Mouse (Mus musculus) urinary bladder, postnatal 25 days (tissue): ENCODE measurements at regions not wholly inside any gene's neighbourhood (a gene's known extent, or its start where the extent isn't known, plus 50 kb on each side); places are given as distances from the start of the nearest gene placed in this dataset.

ENCODE experiments used
- DNase-seq: peaks from one replicate; pipeline ENCODE4 v3.0.0; 2022; ENCODE audit warnings: low spot score

GRCm38 (mm10) chr6:120614526-120614925 lies 51.6 kb upstream of the Cecr2 start:
- DNase-seq, result no peak

GRCm38 (mm10) chr6:120612346-120612745 lies 53.8 kb upstream of the Cecr2 start:
- no peak for DNase-seq

GRCm38 (mm10) chr6:120609858-120610257 lies 56.3 kb upstream of the Cecr2 start:
- DNase-seq, result no peak

DNA sequence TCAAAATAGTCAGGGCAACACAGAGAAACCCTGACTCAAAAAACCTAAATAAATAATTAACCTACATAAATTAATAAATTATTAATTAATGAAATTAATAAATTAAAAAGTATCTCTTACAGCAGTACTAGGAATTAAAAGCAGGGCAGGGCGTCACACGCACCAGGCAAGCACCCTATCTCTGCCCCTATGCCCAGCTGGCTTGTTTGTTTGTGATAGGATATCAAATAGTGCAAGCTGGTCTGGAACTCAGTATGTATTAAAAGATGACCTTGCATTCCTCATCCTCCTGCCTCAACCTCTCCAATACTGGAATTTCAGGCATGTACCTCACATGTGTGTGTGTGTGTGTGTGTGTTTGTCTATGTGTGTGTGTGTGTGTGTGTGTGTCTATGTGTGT lies 60.7 kb upstream of the Cecr2 start:
- DNase-seq, result no peak

- DNase-seq, result no peak
Measured at GRCm38 (mm10) chr6:120604020-120604958, 61.9 kb upstream of the Cecr2 start.

DNA sequence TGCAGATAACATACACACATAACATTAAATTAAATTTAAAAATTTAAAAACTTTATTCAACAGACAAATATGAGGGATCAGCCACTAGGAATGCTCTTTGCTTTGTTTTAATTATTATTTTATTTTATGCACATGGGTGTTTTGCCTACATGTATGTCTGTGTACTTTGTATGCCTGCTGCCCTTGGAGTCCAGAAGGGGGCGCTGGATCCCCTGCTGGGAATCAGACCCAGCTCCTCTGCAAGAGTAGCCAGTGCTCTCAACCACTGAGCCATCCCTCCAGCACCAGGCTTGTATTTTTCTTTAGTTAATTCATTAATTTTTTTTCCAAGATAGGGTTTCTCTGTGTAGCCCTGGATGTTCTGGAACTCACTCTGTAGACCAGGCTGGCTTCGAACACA lies 62.7 kb upstream of the Cecr2 start:
- peak; percentile 9 for DNase-seq

GRCm38 (mm10) chr6:120600376-120600775 lies 65.8 kb upstream of the Cecr2 start:
- no peak for DNase-seq

GRCm38 (mm10) chr6:120598471-120598870 lies 67.4 kb upstream of the Hdhd5 start:
- DNase-seq, result no peak

DNA sequence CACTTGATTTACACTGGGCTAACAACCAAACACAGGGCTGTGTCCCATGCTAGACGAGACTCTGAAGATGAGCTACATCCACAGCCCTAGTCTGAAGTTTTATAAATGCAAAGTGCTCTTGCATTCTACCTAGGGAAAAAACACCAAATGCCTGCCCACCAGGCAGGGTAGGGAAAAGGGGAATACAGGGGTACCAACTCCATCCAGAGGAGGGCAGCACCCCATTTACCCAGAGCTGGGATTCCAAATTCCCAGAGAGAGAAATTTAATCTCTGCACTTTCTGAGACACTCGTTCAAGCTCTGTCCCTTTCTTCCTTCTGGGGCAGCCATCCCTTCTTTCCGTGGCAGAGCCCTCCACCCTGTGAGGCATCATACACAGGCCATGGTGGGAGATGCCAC lies 66.8 kb upstream of the Hdhd5 start:
- DNase-seq, result no peak

DNA sequence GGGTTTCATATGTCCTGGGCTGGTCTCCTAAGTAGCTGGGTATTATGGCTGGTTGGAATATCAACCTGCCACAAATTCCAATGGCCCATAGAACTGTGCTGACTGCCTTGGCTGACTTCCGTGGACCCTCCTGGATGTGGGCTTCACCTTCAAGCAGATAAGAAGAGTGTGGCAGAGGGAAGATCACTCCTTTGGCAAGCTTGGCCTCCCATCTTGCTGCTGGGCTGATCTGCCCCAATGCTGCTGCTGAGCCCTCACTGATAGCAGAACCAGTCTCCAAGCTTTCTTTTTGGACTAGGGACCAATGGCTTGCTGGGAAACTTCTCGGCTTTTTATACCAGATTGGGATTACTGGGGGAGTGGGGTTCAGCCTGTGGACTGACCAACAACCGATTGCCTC lies 65.6 kb upstream of the Hdhd5 start:
- DNase-seq, result no peak

DNA sequence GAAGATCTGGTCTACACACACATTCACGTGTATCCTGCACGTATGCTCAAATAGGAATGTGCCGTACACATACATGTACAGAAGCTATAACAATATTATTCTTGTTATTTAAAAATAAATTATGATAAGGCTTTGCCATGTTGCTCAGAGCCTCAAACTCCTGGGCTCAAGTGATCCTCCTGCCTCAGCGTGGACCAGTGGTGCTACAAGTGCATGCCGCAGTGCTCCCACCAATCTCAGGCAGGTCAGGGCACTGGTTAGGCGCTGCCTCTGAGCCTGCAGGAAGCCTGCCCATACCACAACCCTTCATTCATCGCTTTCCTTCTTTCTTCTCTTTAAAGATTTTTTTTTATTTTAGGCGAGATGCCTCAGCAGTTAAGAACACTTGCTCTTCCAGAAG lies 63.3 kb upstream of the Hdhd5 start:
- no peak for DNase-seq

GRCm38 (mm10) chr6:120592705-120593104 lies 61.6 kb upstream of the Hdhd5 start:
- DNase-seq, result no peak

DNA sequence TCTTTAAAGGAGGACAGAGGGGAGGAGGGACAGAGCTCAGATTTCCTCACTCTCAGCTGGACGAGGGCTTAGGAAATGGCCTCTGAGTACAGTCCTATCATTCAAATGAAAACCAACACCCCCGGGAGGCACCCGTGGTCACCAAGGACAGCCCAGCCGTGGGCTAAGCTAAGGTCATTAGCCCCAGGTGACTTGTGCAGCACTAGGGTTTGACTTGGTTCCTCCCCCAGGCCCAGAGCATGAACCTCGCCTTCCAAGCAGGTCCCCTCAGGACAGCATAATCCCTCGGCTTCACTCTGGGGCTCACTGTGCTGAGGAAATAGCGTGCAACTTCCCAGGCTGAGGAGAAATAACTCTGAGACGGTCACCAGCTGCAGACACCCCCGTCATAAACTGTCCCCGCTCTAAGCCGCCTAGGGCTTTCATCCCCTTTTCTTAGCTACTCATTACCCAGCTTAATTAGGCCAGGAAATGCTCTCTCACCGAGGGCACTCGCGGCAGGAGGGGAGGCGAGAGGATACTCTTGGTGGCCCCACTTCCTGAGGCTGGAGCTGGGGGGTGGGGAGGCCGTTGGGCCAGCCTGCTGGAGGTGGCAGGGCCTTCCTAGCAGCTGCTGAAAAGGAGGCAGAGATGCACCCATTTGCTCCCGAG lies 61.0 kb upstream of the Hdhd5 start:
- no peak for DNase-seq

- DNase-seq, result no peak
Measured at GRCm38 (mm10) chr6:120590191-120590590, 59.1 kb upstream of the Hdhd5 start.

DNA sequence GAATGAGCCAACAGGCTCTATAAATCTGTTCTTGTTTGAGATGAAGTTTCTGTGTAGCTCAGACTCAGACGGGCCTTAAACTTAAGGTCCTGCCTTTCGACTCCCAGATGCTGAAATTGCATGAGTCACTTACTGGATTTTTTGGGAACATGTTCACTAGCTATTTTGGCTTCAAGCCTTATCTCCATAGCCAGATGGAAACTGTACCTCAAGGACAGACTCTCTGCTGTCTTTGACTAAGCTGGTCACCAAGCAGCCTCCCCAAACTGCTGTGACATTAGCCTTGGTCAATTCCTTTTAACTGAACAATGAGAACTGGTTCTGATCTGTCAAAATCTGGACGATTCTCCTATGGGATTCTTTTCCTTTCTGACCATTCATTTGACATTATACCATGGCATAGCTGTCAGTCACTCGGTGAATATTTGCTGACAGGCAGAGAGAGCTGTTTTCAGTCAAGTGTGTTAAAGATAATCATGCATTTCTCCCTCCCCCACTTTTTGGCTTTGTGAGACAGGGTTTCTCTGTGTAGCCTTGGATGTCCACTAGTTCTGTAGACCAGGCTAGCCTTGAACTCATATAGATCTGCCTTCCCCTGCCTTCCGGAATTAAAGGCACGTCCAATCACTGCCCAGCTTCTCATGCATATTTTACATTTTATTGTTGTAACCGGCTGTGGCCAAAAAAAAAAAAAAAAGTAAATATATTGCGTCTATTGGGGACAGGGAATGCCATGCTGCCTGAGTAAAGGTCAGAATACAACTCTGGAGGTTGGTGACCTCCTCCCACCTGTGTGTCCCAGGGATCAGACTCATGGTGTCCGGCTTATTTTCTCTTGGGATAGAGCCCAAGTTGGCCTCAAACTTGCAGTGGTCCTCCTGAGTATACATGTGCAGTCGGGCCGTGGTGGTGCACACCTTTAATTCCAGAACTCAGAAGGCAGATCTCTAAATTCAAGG lies 57.9 kb upstream of the Hdhd5 start:
- no peak for DNase-seq

DNA sequence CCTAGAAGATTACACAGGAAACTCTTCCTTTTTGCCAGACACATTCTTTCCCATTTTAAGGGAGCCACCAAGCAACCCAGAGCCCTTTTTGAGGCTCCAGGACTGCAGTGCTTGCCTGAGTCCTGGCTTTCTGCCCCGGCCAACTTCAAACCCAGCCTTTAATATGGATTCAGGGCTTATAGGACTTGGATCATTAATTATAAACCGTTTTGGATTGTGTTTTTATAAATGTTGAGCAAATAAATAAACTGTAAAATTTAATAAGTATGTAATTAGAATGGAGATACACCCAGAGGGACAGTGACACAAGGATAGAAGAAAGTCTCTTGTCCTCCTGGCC lies 54.8 kb upstream of the Hdhd5 start:
- DNase-seq, result no peak

DNA sequence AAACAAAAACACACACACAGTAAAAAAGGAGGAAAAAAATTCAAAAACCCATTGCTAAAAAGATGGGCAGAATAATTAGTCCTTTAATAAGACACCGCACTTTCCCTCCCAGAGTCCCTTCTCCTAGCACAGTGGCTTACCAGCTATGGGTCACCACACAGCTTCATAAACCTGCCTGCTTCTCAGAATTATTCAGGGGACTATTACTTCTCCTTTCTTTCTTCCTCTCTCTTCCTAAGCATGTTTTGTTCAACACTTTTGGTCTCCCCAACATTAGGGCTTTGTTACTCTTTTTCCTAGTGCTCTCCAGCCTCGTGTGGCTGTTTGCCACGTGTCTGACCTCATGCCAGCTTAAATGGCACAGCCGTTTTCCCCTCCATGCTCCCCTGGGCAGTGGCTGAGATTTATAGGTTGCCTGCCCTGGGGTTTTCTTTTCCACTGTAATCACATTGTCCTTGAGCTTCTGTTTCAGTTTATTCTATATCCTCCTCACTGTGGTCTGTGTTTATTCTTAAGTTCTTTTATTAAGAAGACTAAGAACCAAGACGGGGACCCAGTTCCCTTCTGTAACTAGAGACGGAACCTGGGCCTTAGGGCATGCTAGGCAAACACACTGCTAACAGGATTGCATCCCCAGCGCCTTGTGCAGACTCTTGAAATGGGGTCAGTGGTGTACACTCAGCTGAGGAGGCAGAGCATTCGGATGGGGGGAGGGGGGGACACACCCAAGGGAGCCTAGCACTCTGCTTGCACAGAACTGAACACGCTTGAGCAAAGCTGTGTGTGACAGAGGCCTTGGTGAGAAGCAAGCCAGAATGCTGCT lies 54.2 kb upstream of the Hdhd5 start:
- no peak for DNase-seq

GRCm38 (mm10) chr6:120581748-120582147 lies 50.6 kb upstream of the Hdhd5 start:
- no peak for DNase-seq
